Mouse (Mus musculus): ENCODE measurements around the gene Slc25a11.

DNA sequence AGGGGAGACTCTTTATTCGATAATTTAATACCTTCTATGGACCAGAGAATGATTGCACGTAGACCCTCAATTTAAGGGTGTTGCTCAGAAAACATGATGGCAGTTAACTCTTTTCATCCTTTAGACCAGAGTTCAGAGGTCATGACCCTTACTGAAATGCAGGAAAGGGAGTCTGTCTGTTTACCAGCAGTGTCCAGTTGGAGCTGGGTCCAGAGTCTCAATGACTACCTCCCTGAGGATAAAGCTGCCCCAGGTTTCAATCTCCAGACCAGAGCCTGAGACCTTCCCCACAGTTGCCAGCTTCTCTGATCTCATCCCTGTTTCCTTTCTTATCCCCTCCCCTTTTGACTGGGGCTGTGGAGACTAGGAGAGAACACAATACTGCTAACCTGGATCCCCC is 31.3 kb upstream of the Slc25a11 start:
- no peak for TF ChIP-seq POLR2A (IDR thresholded peaks at IDR 0.05; ENCODE audit: borderline replicate concordance, insufficient read depth, low read length)
- no peak for TF ChIP-seq CTCF (IDR thresholded peaks at IDR 0.05; ENCODE audit: borderline replicate concordance, insufficient read depth, low read depth, low read length)
